Mouse (Mus musculus) kidney, postnatal 0 days (tissue): Measurements from ENCODE around the gene Fam155a. TPM values are rescaled to one million over a fixed set of nuclear protein-coding genes. Genes with fewer than 3 reads are reported as not detected.
A peak's percentile ranks its signal among the peaks of the same experiment; 100 is the strongest.
"Not testable (repeated sequence)": the region's sequence is repeated elsewhere in the genome, so short reads cannot be mapped to it uniquely, and the experiment has no call there.

Source experiments
- ATAC-seq: fragments of 200-750 bp; cut with Nextera tagmentation; replicated peaks from 2 replicates; pipeline ENCODE4 v1.8.0; 2017; ENCODE audit warnings: low read depth, moderate number of reproducible peaks, moderate TSS enrichment, moderate library complexity; ENCODE audit not compliant: low FRiP score
- DNase-seq: peaks from one replicate; pipeline ENCODE4 v3.0.0-alpha.2; 2016; ENCODE audit warnings: low spot score
- H3K27ac ChIP-seq: fragments of 300-500 bp; sonication (generic); 2 replicates; pipeline ENCODE4 v1.5.1; 2014; ENCODE audit warnings: mild to moderate bottlenecking
- H3K27me3 ChIP-seq: fragments of 300-500 bp; sonication (generic); 2 replicates; pipeline ENCODE4 v1.6.1; 2014; ENCODE audit warnings: low read length, mixed read lengths; ENCODE audit not compliant: insufficient read depth
- H3K36me3 ChIP-seq: fragments of 300-500 bp; sonication (generic); 2 replicates; pipeline ENCODE4 v1.6.1; 2014; ENCODE audit warnings: low read length, mixed read lengths; ENCODE audit not compliant: insufficient read depth
- H3K4me1 ChIP-seq: fragments of 300-500 bp; sonication (generic); replicated peaks from 2 replicates; pipeline ENCODE4 v1.6.1; 2014; ENCODE audit warnings: antibody characterized with exemption, low read length, mixed read lengths; ENCODE audit not compliant: insufficient read depth
- H3K4me2 ChIP-seq: fragments of 300-500 bp; sonication (generic); 2 replicates; pipeline ENCODE4 v1.6.1; 2014; ENCODE audit warnings: mild to moderate bottlenecking, low read length, moderate library complexity, mixed read lengths
- H3K4me3 ChIP-seq: fragments of 300-500 bp; sonication (generic); replicated peaks from 2 replicates; pipeline ENCODE4 v1.5.1; 2014; ENCODE audit warnings: low read depth, low read length
- H3K9ac ChIP-seq: fragments of 300-500 bp; sonication (generic); 2 replicates; pipeline ENCODE4 v1.6.1; 2014; ENCODE audit warnings: low read depth, low read length
- H3K9me3 ChIP-seq: fragments of 300-500 bp; sonication (generic); replicated peaks from 2 replicates; pipeline ENCODE4 v1.6.1; 2016; ENCODE audit warnings: low read length, inconsistent platforms, mixed read lengths
- CTCF ChIP-seq: IDR thresholded peaks from 2 replicates; pipeline ENCODE4 v1.5.1; 2016; ENCODE audit warnings: antibody characterized with exemption, low read depth, mild to moderate bottlenecking, moderate library complexity
- WGBS: fragments of 180-500 bp; shearing (Covaris S2); extraction: QIAGEN DNeasy Blood & Tissue Kit; methylation state at CpG from one replicate; pipeline ENCODE4 v1.1.7; 2014; 5-methylcytosine and 5-hydroxymethylcytosine counted together
- polyA plus RNA-seq: library from polyadenylated mRNA; unstranded; fragments of >200 nt; fragmentation: Nextera tagmentation; extraction: Ambion mirVana; gene quantifications from 2 replicates; pipeline ENCODE4 v1.2.1, GENCODE M21; 2015

Fam155a gene
- 0.13 and 0.14 TPM in 2 replicates for polyA plus RNA-seq

- TF ChIP-seq CTCF: no peak
- Histone ChIP-seq H3K4me2 (peak within 1 kb of the TSS; percentile 68), H3K9me3 (no peaks in the 10 kb centered on the region), H3K4me1 (peaks cover 13% of the 10 kb centered on the region; the same call in 1 of the 2 replicates), H3K27ac (no peak within 1 kb of the TSS), H3K9ac (no peak within 1 kb of the TSS), H3K27me3 (peaks cover 25% of the 10 kb centered on the region), H3K4me3 (peak within 1 kb of the TSS; percentile 43), H3K36me3 (no peaks in the 10 kb centered on the region)
- 1% methylated on average over 19 of the region's 29 CpGs for WGBS
- peak; percentile 2 for DNase-seq
- ATAC-seq: no peak
These were observed at the start of gene Fam155a for GRCm38 (mm10) chr8:9770999-9771605. Fam155a (minus strand) TSS chr8:9771161.

GRCm38 (mm10) chr8:9813273-9813946 lies 42.4 kb upstream of the Fam155a start:
- Histone ChIP-seq H3K4me1 (no peaks in the 10 kb centered on the region), H3K9me3 (no peaks in the 10 kb centered on the region), H3K4me2 (no peak overlapping the region), H3K9ac (no peak overlapping the region), H3K27ac (no peak overlapping the region), H3K36me3 (no peaks in the 10 kb centered on the region), H3K27me3 (no peaks in the 10 kb centered on the region), H3K4me3 (no peak overlapping the region)
- ATAC-seq (no peak), DNase-seq (no peak)
- 65% methylated on average over 8 of the region's 8 CpGs for WGBS
- no peak for TF ChIP-seq CTCF

- no peak overlapping the region for H3K27ac ChIP-seq
- WGBS: 82% methylated on average over 12 of the region's 12 CpGs
- DNase-seq (no peak), ATAC-seq (no peak)
- H3K4me3 ChIP-seq: no peak overlapping the region
- no peak overlapping the region for H3K9ac ChIP-seq
- H3K36me3 ChIP-seq: no peaks in the 10 kb centered on the region
- H3K4me2 ChIP-seq: no peak overlapping the region
- no peaks in the 10 kb centered on the region for H3K4me1 ChIP-seq
- no peaks in the 10 kb centered on the region for H3K9me3 ChIP-seq
- H3K27me3 ChIP-seq: no peaks in the 10 kb centered on the region
- TF ChIP-seq CTCF: no peak
These were observed 40.1 kb upstream of the Fam155a start for GRCm38 (mm10) chr8:9810955-9811530.

- ATAC-seq (no peak), DNase-seq (no peak)
- Histone ChIP-seq H3K27me3 (no peaks in the 10 kb centered on the region), H3K9ac (no peak overlapping the region), H3K4me3 (no peak overlapping the region), H3K27ac (no peak overlapping the region), H3K4me2 (no peak overlapping the region), H3K4me1 (no peaks in the 10 kb centered on the region), H3K36me3 (no peaks in the 10 kb centered on the region), H3K9me3 (no peaks in the 10 kb centered on the region)
- 81% methylated on average over 9 of the region's 9 CpGs for WGBS
- no peak for TF ChIP-seq CTCF
These were observed 37.6 kb upstream of the Fam155a start for GRCm38 (mm10) chr8:9808596-9808995.

- no peaks in the 10 kb centered on the region for H3K9me3 ChIP-seq
- no peak overlapping the region for H3K9ac ChIP-seq
- 35% methylated on average over 1 of the region's 1 CpGs for WGBS
- H3K4me2 ChIP-seq: no peak overlapping the region
- H3K27ac ChIP-seq: no peak overlapping the region
- H3K4me3 ChIP-seq: no peak overlapping the region
- DNase-seq: no peak
- no peak for ATAC-seq
- H3K36me3 ChIP-seq: no peaks in the 10 kb centered on the region
- H3K4me1 ChIP-seq: no peaks in the 10 kb centered on the region
- no peak for TF ChIP-seq CTCF
- H3K27me3 ChIP-seq: no peaks in the 10 kb centered on the region
These were observed 34.7 kb upstream of the Fam155a start for GRCm38 (mm10) chr8:9805676-9806075.

GRCm38 (mm10) chr8:9800346-9800745 lies 29.4 kb upstream of the Fam155a start:
- H3K9ac ChIP-seq, H3K4me2 ChIP-seq, DNase-seq, H3K36me3 ChIP-seq, H3K27me3 ChIP-seq, ATAC-seq, H3K4me1 ChIP-seq, H3K27ac ChIP-seq, H3K4me3 ChIP-seq, H3K9me3 ChIP-seq: not testable (repeated sequence)
- 74% methylated on average over 6 of the region's 11 CpGs for WGBS
